Mouse (Mus musculus) midbrain, embryonic 16.5 days (tissue): ENCODE measurements around the gene Prl2c1. TPM values are rescaled to one million over a fixed set of nuclear protein-coding genes. Genes with fewer than 3 reads are reported as not detected.
"Not testable (repeated sequence)": the region's sequence is repeated elsewhere in the genome, so short reads cannot be mapped to it uniquely, and the experiment has no call there.

ENCODE experiments used
- ATAC-seq: fragments of 200-750 bp; cut with Nextera tagmentation; 2 replicates; pipeline ENCODE4 v1.8.0; 2017; ENCODE audit warnings: moderate TSS enrichment
- H3K27ac ChIP-seq: fragments of 300-500 bp; sonication (generic); 2 replicates; pipeline ENCODE4 v1.5.1; 2014; ENCODE audit warnings: mild to moderate bottlenecking, low read length, mixed read lengths
- H3K27me3 ChIP-seq: fragments of 300-500 bp; sonication (generic); 2 replicates; pipeline ENCODE4 v1.6.1; 2014; ENCODE audit warnings: low read depth, low read length, mixed read lengths; ENCODE audit not compliant: control insufficient read depth, insufficient read depth
- H3K36me3 ChIP-seq: fragments of 300-500 bp; sonication (generic); 2 replicates; pipeline ENCODE4 v1.6.1; 2014; ENCODE audit warnings: mild to moderate bottlenecking, low read length, moderate library complexity, mixed read lengths; ENCODE audit not compliant: control insufficient read depth, insufficient read depth
- H3K4me1 ChIP-seq: fragments of 300-500 bp; sonication (generic); 2 replicates; pipeline ENCODE4 v1.6.1; 2014; ENCODE audit warnings: mild to moderate bottlenecking, low read length, mixed read lengths; ENCODE audit not compliant: control insufficient read depth, insufficient read depth
- H3K4me2 ChIP-seq: fragments of 300-500 bp; sonication (generic); 2 replicates; pipeline ENCODE4 v1.6.1; 2014; ENCODE audit warnings: mild to moderate bottlenecking, low read length, mixed read lengths
- H3K4me3 ChIP-seq: fragments of 300-500 bp; sonication (generic); 2 replicates; pipeline ENCODE4 v1.5.1; 2014; ENCODE audit warnings: low read depth, mild to moderate bottlenecking, low read length, moderate library complexity, mixed read lengths
- H3K9ac ChIP-seq: fragments of 300-500 bp; sonication (generic); 2 replicates; pipeline ENCODE4 v1.6.1; 2014; ENCODE audit warnings: low read depth, low read length, mixed read lengths
- H3K9me3 ChIP-seq: fragments of 300-500 bp; sonication (generic); replicated peaks from 2 replicates; pipeline ENCODE4 v1.6.1; 2014; ENCODE audit warnings: mild to moderate bottlenecking, low read length, mixed read lengths; ENCODE audit not compliant: control insufficient read depth, poor library complexity, severe bottlenecking
- WGBS: fragments of 180-500 bp; shearing (Covaris S2); extraction: QIAGEN DNeasy Blood & Tissue Kit; methylation state at CpG from one replicate; pipeline ENCODE4 v1.1.7; 2014; 5-methylcytosine and 5-hydroxymethylcytosine counted together
- polyA plus RNA-seq: library from polyadenylated mRNA; unstranded; fragments of >200 nt; fragmentation: Nextera tagmentation; extraction: Ambion mirVana; gene quantifications from 2 replicates; pipeline ENCODE4 v1.2.1, GENCODE M21; 2015

Gene Prl2c1
- polyA plus RNA-seq, result not detected in 2 replicates

- Histone ChIP-seq H3K4me2 (no peak within 1 kb of the TSS), H3K27me3 (no peaks in the 10 kb centered on the region), H3K9me3 (no peaks in the 10 kb centered on the region), H3K27ac (no peak within 1 kb of the TSS), H3K4me1 (no peaks in the 10 kb centered on the region), H3K36me3 (no peaks in the 10 kb centered on the region), H3K4me3 (no peak within 1 kb of the TSS), H3K9ac (no peak within 1 kb of the TSS)
- 94% methylated on average over 3 of the region's 3 CpGs for WGBS
- no peak for ATAC-seq
Observed at GRCm38 (mm10) chr13:27849042-27849441, at the start of gene Prl2c1. Gene Prl2c1 (plus strand): TSS chr13:27849342.

- Histone ChIP-seq H3K4me3 (no peak within 1 kb of the TSS), H3K4me1 (no peaks in the 10 kb centered on the region), H3K36me3 (no peaks in the 10 kb centered on the region), H3K27me3 (no peaks in the 10 kb centered on the region), H3K9ac (no peak within 1 kb of the TSS), H3K27ac (no peak within 1 kb of the TSS), H3K9me3 (no peaks in the 10 kb centered on the region), H3K4me2 (no peak within 1 kb of the TSS)
- 72% methylated on average over 1 of the region's 1 CpGs for WGBS
- ATAC-seq, result no peak
Observed at GRCm38 (mm10) chr13:27801354-27801753, 47.8 kb upstream of the Prl2c1 start, which contains the start of gene Prl2a1. Gene Prl2a1 (plus strand): TSS chr13:27801654.

- H3K4me1 ChIP-seq, result no peaks in the 10 kb centered on the region
- no peak overlapping the region for H3K4me3 ChIP-seq
- H3K4me2 ChIP-seq, result no peak overlapping the region
- no peak for ATAC-seq
- H3K36me3 ChIP-seq, result no peaks in the 10 kb centered on the region
- 86% methylated on average over 1 of the region's 1 CpGs for WGBS
- no peaks in the 10 kb centered on the region for H3K9me3 ChIP-seq
- no peaks in the 10 kb centered on the region for H3K27me3 ChIP-seq
- no peak overlapping the region for H3K9ac ChIP-seq
- no peak overlapping the region for H3K27ac ChIP-seq
Observed at GRCm38 (mm10) chr13:27802765-27803164, 46.4 kb upstream of the Prl2c1 start.

- WGBS, result 76% methylated on average over 2 of the region's 2 CpGs
- not testable (repeated sequence) for ATAC-seq, H3K9ac ChIP-seq, H3K27me3 ChIP-seq, H3K4me3 ChIP-seq, H3K27ac ChIP-seq, H3K4me2 ChIP-seq, H3K9me3 ChIP-seq, H3K36me3 ChIP-seq, H3K4me1 ChIP-seq
Observed at GRCm38 (mm10) chr13:27904236-27904635, 55.1 kb downstream of the Prl2c1 start.

Other genes starting within 250 kb of the Prl2c1 start
- not detected in 2 replicates for gene Prl7b1, start 238.8 kb upstream of the Prl2c1 start, polyA plus RNA-seq
- not detected in 2 replicates for gene Prl7a1, start 206.8 kb upstream of the Prl2c1 start, polyA plus RNA-seq
- gene Prl7a2, start 181.3 kb upstream of the Prl2c1 start, polyA plus RNA-seq, result not detected in 2 replicates
- not detected in 2 replicates for gene Prl7d1, start 132.6 kb upstream of the Prl2c1 start, polyA plus RNA-seq
- gene Prl7c1, start 68.5 kb upstream of the Prl2c1 start, polyA plus RNA-seq, result not detected in 2 replicates
- gene Prl2a1, start 47.7 kb upstream of the Prl2c1 start, polyA plus RNA-seq, result not detected in 2 replicates
- not detected in 2 replicates for gene Prl4a1, start 166.9 kb downstream of the Prl2c1 start, polyA plus RNA-seq